Mouse (Mus musculus) heart, postnatal 25 days (tissue): ENCODE data around the gene Creb3l4. TPM values are rescaled to one million over a fixed set of nuclear protein-coding genes. Genes with fewer than 3 reads are reported as not detected.
"Not testable (repeated sequence)": the region's sequence is repeated elsewhere in the genome, so short reads cannot be mapped to it uniquely, and the experiment has no call there.

Experiments used
- DNase-seq: peaks from one replicate; pipeline ENCODE4 v3.0.0; 2022; ENCODE audit warnings: low spot score
- intact Hi-C: fragments of 180-260 bp; cut with DNase I; formaldehyde crosslinking; loops from one replicate; pipeline ENCODE4 v1.15.1; 2025
- total RNA-seq, 2 experiments: library from RNA; stranded (reverse); gene quantifications; 2 replicates each; pipeline ENCODE4 v1.2.3; 2021

Creb3l4 gene
- total RNA-seq, 2 experiments from 2014 or later: not detected

DNA sequence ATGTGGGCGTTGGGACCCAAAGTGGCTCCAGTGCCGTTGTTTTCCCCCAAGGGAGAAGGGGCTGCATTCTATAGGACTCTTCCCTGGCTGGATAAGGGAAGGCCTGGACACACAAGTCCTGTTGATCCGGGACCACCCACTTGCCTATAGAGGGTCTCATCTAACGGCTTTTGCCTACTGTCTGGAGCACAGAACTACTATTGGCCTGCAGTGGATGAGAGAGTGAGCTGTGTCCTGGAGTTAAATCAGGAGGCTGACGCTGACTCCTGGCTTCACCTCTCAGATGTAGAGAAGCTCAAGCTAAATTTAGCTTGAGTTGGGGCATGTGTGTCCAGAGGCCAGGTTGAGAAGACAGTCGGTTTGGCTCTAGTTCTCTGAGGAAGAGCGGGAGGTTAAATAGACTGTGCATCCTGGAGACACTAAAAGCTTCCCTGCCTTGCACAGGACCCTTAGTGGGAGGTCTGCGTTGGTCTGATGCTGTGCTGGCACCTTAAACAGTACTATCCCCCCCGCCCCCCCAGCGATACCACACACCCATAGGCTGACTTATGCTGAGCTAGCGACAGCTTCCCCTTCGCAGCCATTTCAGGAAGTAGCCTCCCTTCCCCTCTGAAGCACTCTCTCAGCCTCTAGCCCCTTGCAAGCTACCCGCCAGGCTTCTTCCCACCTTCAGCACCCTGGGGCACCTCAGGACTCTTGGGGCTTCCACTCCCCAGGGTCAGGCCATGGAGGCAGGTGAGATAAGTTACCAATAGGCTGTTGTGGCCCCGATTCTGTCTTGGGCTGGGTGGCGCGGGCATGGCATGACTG, 22.8 kb upstream of the Creb3l4 start:
- intact Hi-C loops: loop anchor here (2.0 kb wide), 2 partner anchors 27 to 107 kb away; partner anchors contain the start of gene Gatad2b
- no peak for DNase-seq

DNA sequence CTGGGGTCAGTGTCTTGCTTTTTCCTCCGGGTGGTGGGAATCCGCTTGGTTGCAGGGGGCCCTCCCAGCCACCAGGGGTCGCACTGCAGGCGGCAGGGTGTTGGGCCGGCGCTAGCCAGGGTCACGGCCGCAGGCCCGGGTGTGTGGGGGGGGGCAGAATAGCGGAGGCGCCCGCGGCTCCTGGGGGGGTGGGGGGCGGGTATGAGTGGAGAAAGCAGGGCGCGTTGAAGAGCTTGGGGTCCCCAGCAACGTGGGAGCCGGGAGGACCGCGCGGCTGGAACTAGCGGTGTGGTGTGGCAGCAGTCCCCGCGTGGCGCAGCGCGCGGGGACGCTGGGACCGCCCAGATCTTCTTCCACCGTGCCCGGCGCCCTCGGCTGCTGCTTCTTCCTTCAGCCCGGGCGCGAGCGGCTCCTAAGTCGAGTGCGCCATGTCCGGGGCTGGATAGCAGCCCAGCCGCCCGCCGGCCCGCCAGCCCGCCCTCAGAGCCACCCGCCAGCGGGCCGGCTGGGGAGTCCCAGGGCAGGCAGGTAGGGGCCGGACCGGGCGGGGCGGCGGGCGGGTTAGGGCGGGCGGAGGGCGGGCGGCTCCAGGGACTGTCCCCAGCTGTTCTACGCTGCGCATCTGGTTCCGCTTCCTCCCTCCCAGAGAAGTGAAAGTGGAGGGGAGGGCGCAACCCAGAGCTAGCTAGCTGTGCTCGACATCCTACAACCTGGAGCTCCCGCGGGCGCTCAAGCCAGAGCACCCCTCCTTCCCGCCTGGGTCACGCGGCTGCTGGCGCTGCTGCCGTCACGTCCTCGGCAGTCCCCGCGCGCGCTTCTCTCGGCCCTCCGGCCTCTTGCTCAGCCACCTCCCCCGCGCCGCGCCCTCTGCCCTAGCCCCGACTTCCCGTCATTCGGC, 22.0 kb upstream of the Creb3l4 start, which contains the start of gene Dennd4b:
Gene Dennd4b, plus strand, starts transcription at position 152 of the 898 bp plus-strand sequence.
- intact Hi-C loops: loop anchor here (2.0 kb wide), 1 partner anchor 108 kb away; no protein-coding TSS in a partner anchor

DNA sequence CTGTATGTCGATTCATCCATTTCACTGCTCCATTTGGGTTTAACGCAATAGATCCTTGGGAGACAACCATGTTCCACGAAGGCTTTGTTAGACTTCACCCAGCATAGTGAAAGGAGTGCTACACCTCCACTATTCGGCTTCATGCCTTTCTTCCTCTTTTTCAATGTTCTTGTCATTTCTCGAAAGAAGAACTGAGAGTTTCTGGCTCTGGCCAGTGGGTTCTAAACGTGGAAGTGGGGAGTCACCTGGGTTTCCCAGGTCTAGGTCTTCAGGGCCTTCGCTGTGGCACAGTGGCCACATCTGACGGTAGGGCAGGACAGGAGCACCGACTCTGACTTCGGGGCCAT, 21.3 kb upstream of the Creb3l4 start:
- no peak for DNase-seq
- intact Hi-C loops: loop anchor here (2.0 to 5.0 kb wide), 2 partner anchors 42 to 108 kb away; no protein-coding TSS in a partner anchor

More for the DNA sequence above, 22.0 kb upstream of the Creb3l4 start, which contains the start of gene Dennd4b:
- peak; percentile 89 for DNase-seq

DNA sequence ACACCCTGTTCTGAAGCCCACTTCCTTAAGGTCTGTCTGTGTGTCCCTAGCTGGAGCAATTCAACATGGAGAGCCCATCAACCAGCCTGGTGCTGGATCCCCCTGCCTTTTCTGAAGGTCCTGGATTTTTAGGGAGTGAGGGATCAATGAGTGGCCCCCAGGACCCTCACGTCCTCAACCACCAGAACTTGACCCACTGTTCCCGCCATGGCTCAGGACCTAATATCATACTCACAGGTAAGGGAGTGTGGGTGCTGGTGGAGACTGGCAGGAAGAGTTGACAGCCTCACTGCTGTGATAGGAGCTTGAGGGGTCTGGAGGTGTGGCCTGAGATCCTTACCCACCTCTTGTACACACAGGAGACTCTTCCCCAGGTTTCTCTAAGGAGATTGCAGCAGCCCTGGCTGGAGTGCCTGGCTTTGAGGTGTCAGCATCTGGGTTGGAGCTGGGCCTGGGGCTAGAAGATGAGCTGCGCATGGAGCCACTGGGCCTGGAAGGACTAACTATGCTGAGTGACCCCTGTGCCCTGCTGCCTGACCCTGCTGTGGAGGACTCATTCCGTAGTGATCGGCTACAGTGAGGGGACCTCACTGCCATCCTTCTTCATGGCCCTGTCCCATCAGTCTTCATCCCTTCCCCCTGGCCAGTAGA, 19.9 kb upstream of the Creb3l4 start:
- intact Hi-C loops: loop anchor here (5.0 kb wide), 1 partner anchor 41 kb away; no protein-coding TSS in a partner anchor

DNA sequence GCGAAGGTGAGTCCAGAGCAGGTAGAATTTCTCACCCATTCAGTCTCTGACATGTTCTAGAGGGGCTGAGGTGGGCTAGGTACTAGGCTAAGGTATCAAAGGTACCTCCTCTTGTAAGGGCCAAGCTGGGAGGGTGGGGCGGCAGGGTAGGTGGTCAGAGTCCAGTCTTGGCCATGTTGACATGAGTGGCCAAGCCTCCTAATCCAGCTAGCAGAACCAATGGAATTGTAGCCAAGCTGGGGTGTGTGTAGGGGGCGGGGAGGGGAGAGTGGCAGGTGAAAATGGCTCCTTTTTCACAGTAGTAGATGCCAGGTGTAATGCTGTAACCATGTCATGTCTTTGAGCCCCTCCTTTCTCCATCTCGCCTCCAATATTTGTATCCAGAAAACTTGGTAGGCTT, 15.2 kb upstream of the Creb3l4 start:
- intact Hi-C loops: no loop called here
- DNase-seq: no peak

More for the DNA sequence above, 19.9 kb upstream of the Creb3l4 start:
- no peak for DNase-seq

DNA sequence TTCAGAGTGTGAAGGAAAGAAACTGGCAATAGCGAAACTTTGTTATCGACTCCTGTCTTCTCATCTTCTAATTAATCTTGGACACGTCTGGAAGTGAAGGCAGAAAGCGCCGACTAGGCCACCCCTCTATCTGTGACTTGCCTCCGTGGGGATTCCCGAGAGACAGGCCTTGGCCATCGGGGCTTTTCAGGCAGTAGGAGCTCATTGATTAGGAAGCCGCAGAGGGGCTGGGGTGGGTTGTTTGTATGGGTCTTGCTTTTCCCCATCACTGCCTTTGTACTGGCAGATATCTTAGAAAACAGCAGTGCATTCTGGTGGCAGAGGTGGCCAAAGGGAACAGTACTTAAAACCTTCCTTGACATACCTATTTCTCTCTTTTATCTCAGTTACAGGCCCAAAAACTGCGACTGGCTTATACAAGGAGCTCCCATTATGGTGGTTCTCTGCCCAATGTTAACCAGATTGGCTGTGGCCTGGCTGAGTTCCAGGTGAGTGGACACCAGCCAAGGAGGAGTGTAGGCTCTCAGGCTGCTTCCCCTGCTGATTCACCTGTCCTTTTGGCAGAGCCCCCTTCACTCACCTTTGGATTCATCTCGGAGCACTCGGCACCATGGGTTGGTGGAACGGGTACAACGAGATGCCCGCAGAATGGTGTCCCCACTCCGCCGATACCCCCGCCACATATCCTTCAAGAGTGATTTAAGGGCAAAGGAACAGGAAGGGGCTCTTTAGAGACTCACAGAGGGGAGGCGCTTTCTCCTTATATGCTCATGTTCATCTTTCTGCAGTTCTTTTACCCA, 13.6 kb upstream of the Creb3l4 start:
- DNase-seq: no peak
- intact Hi-C loops: no loop called here

DNA sequence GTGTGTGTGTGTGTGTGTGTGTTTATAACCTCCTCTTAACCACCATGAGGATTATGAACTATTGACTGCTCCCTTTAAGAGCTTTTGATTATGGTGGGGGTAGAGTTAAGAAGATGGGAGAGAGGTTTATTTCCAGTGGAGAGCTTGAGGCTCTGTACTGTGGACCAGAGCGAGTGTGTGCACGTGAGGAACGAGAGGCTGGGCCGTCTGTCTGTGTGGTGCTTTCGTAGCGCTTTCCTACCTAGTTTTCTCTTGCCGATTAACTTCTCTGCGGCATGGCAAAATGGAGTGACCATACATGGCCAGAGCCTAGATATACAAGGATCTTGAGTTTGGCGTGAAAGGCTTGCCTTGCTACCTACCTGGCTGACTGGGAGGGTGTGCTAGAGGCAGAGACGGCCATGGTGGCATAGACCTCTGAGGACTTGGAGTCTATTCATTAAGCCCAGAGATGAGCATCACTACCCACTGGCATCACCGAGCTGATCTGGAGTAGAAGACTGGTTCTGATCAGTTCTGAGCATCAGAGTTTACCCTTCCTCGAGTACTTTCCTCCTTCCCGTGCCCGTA, 12.6 kb upstream of the Creb3l4 start:
- intact Hi-C loops: no loop called here

DNA sequence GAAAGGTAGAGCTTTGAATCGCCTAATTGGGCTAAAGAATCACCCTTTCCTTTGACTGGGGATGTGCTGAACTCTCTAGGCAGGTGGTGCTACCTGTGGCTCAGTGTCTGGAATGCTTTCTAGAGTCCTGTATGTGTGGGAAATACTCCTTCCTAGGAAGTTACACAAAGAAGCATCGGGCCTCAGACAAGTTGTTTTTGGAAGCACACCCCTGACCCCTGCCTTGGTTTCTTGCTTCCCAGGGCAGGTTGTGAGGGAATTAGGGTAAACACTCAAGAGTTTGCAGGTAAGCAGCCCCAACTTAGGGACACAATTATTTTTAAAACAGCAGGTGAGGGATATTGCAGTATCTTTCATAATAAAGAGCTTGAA, 11.9 kb upstream of the Creb3l4 start:
- intact Hi-C loops: no loop called here
- no peak for DNase-seq

More for the DNA sequence above, 12.6 kb upstream of the Creb3l4 start:
- no peak for DNase-seq

DNA sequence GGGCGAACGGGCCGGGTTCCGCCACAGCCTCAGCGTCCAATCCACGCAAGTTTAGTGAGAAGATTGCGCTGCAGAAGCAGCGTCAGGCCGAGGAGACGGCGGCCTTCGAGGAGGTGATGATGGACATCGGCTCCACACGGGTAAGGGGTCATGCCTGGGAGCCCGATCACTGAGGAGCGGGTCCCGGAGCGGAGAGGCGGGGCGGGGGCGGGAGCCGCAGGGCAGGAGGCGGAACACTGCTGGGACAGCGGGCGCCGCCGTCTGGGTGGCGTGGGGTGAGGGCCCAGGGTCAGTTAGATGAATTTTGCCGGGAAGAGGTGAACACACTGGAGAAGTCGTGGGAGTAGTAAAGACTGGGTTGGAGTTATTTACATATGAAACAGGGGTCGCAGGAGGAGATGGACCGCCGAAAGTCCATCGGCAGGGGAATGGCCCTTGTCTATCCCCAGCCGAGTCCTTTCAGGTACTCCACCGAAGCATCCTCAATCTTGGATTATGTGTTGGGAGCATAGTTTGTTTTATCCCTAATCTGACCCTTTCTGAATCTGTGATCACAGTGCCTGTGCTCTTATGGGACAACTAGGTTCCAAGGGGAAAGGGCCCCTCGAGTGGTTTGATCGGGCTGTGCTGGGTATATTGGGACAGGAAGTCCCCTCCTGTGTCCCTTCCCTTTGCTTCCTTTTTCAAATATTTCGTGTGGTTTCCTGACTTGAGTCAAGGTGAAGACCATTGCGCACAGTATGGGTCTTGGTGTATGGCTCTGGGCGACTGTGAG, 11.3 kb upstream of the Creb3l4 start:
- intact Hi-C loops: no loop called here
- no peak for DNase-seq

DNA sequence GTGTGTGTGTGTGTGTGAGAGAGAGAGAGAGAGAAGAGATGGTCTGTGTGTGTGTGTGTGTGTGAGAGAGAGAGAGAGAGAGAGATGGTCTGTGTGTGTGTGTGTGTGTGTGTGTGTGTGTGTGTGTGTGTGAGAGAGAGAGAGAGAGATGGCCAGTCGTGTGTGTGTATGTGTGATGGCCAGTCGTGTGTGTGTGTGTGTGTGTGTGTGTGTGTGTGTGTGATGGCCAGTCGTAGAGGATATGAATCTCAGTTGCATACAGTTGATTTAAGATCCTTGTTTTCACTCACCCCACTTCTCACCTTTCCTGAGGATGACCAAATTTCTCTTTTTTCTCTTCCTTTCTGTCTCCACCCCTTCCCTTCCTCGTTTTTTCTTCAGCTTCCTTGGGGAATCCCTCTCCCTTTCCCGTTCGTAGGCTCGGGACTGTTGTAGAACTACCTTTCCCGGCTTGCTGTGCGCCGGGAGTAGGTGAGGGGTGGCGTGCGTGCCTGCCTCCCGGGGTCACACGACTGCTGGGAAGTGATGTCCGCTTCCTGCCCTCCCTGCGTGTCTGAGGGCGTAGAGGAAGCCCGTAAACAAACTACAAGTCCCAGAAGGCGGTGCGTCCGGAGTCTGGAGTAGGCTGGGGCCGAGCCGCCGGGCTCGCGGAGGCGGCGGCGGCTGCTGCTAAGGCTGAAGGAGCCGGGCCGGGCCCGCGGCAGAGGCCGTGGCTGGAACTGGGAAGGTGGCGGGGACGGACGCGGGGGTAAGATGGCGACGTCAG, 10.5 kb upstream of the Creb3l4 start, which contains the start of gene Crtc2:
Gene Crtc2, plus strand, starts transcription at position 511 of the 766 bp plus-strand sequence.
- DNase-seq: peak; percentile 94
- intact Hi-C loops: no loop called here

DNA sequence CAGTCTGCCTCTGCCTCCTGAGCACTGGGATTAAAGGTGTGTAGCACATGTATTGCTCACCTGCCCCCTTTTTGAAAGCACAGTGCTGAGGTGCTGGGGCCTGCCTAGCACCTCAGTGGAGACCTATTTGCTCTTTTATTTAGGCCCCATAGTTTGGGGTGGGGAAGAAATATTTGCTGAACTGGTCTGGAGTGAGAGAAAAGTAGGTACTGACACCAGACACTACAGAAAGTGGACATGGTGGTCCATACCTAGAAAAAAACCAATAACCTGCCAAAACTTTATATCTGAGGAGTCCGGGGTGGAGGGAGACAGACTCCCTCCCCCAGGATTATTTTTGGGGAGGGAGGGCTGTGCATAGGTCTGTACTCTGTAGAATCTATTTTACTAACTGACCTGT, 9.9 kb upstream of the Creb3l4 start:
- intact Hi-C loops, DNase-seq: not testable (repeated sequence)

DNA sequence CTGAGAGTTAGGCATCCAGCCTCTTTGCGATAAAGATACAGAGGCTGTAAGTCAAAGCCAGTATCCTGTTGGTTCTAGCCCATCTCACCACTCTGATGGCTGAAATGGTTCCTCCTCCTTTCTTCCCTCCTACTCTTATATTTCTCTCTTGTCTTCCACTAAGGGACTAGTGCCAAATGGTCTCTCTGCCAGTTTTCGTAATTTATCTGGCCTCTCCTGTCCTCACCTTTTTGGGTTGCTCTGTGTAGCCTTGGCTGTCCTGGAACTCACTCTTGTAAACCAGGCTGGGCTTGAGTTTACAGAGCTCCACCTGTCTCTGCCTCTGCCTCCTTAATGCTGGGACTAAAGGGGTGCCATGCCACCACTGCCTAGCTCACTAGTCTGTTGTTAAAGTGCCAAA, 9.3 kb upstream of the Creb3l4 start:
- intact Hi-C loops, DNase-seq: not testable (repeated sequence)

DNA sequence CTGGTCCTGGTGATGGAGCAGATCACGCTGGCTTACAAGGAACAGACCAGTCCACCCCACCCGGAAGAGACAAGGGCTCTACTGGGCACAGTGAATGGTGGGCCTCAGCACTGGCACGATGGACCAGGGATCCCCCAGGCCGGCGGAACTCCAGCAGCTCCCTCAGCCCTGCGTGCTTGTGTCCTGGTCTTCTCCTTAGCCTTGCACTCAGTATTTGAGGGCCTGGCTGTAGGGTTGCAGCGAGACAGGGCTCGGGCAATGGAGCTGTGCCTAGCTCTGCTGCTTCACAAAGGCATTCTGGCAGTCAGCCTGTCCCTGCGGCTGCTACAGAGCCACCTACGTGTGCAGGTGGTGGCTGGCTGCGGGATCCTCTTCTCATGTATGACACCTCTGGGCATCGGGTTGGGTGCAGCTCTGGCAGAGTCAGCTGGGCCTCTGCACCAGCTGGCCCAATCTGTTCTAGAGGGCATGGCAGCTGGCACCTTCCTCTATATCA, 8.5 kb upstream of the Creb3l4 start:
- DNase-seq, intact Hi-C loops: not testable (repeated sequence)

DNA sequence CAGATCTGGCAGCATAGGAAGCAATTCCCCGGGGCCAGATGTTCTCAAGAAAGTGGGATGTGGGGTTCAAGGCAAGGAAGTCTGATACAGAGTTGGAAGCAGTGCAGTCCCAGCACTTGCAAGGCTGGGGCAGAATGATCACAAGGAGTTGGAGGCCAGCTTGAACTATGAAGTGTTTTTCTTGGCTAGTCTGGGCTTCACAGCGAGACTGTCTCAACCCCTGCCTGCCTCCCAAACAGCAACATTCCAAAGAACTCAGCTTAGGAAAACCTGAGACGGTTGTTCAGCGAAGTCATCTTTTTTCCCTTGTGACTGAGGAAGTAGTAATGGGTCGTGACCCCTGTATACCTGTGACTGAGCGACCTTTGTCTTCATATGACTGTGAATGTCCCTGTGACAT, 7.5 kb upstream of the Creb3l4 start:
- intact Hi-C loops: no loop called here
- DNase-seq: no peak

DNA sequence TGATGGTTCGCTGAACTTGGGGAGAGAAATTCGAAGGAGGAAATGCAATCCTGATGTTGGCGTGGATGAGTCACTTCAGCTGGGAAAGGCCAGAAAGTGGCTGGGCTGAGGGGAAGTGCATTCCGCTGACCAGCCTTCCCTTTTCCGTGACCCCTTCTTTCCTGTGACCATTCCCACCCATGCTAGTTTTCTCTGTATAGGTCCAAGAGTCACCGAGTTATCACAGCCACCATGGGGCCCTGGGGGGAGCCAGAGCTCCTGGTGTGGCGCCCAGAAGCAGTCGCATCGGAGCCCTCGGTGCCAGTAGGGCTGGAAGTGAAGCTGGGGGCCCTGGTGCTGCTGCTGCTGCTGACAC, 5.4 kb upstream of the Creb3l4 start:
- intact Hi-C loops: no loop called here
- DNase-seq: peak; percentile 45

DNA sequence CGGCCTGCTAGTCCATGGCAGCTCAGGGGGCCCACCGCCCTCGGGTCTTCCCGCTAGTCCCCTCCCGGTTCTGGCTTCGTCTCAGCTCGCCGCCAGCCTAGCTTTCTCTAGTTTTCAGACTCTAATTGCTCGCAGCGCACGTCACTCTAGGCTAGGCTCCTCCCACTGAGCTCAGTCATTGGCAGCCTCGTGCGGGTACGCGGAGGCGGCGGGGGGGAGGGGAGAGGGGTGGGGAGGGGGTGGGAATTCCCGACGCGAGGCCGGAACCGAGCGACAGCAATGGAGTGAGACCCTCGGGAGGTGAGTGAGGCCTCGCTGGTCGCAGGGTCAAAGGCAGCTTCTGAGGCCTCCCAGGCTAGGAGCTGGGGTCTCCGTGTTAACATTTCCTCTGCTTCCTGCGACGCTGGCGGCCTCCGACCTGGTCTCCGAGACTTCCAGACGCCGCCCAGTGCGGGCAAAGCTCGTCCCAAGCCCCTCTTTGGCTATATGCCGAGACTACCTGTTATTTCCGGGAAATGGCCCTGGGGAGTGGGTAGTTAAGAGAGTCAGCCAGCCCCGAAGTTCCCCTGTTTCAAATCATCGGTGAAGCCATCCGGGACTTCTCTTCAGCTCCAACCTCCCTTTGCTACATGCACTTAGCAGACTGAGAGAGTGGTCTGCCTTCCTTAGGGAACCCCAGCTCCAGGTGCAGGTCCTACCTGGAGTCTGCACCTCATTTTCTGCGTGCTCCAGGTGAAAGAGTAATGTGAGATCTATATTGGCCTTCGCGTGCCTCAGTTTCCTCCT, 4.8 kb upstream of the Creb3l4 start, which contains the start of gene Slc39a1:
Gene Slc39a1, plus strand, starts transcription at position 213 of the 786 bp plus-strand sequence.
- intact Hi-C loops: no loop called here
- DNase-seq: peak; percentile 92

DNA sequence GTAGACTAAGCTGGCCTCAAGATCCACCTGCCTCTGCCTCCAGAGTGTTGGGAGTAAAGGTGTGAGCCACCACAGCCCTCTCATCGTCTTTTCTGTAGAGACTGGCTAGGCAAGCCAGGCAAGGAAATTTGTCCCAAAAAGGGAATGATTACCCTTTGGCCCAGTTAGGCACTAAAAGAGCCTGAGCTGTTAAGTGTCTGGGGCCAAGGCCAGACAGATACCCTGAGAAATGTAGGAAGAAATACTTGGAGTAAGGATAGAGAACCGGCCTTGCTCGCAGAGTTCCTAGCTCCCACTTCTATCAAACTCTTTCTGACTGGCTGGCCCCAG, 4.3 kb upstream of the Creb3l4 start:
- intact Hi-C loops: no loop called here
- DNase-seq: no peak
